Mouse (Mus musculus) liver, adult 2 months (tissue): ENCODE measurements around the gene Fzr1. TPM values are rescaled to one million over a fixed set of nuclear protein-coding genes. Genes with fewer than 3 reads are reported as not detected.

Source experiments
- DNase-seq: peaks from one replicate; pipeline ENCODE4 v3.0.0-alpha.2; 2011; ENCODE audit warnings: low read depth, low spot score; ENCODE audit errors: extremely low read depth
- H3K27ac ChIP-seq: fragments of 200-500 bp; replicated peaks from 2 replicates; pipeline ENCODE4 v1.5.1; 2012; ENCODE audit warnings: low read depth, mild to moderate bottlenecking, control low read depth, inconsistent platforms, low read length; ENCODE audit not compliant: insufficient read depth
- H3K27me3 ChIP-seq: fragments of 200-500 bp; 2 replicates; pipeline ENCODE4 v1.6.1; 2012; ENCODE audit warnings: mild to moderate bottlenecking, moderate library complexity, low read length, inconsistent platforms; ENCODE audit not compliant: control insufficient read depth, insufficient read depth
- H3K36me3 ChIP-seq: fragments of 200-500 bp; 2 replicates; pipeline ENCODE4 v1.6.1; 2012; ENCODE audit warnings: low read length, inconsistent platforms; ENCODE audit not compliant: control insufficient read depth, insufficient read depth
- H3K4me1 ChIP-seq: fragments of 200-500 bp; 2 replicates; pipeline ENCODE4 v1.6.1; 2011; ENCODE audit warnings: low read length; ENCODE audit not compliant: control insufficient read depth, insufficient read depth
- H3K4me3 ChIP-seq: fragments of 200-500 bp; 2 replicates; pipeline ENCODE4 v1.5.1; 2011; ENCODE audit warnings: low read depth, mild to moderate bottlenecking, control low read depth, low read length, moderate library complexity; ENCODE audit not compliant: insufficient read depth
- H3K79me2 ChIP-seq: fragments of 200-500 bp; 2 replicates; pipeline ENCODE4 v1.6.1; 2012; ENCODE audit warnings: inconsistent platforms, mild to moderate bottlenecking, low read length, moderate library complexity; ENCODE audit not compliant: control insufficient read depth, insufficient read depth
- H3K9ac ChIP-seq: fragments of 200-500 bp; 2 replicates; pipeline ENCODE4 v1.6.1; 2012; ENCODE audit warnings: low read depth, mild to moderate bottlenecking, control low read depth, inconsistent platforms, low read length
- CTCF ChIP-seq: fragments of 200-500 bp; IDR thresholded peaks from 2 replicates; pipeline ENCODE4 v1.5.1; 2011; ENCODE audit warnings: low read depth, low read length, control low read depth
- POLR2A ChIP-seq: fragments of 200-500 bp; IDR thresholded peaks from 2 replicates; pipeline ENCODE4 v1.6.1; 2011; ENCODE audit warnings: low read length, control low read depth; ENCODE audit not compliant: insufficient read depth; ENCODE audit errors: extremely low read depth
- WGBS: fragments of 180-500 bp; shearing (Covaris S2); methylation state at CpG from one replicate; pipeline ENCODE4 v1.1.7; 2018; 5-methylcytosine and 5-hydroxymethylcytosine counted together
- polyA plus RNA-seq: library from polyadenylated mRNA; depleted of rRNA; stranded (reverse); fragments of >200 nt; gene quantifications from 2 replicates; pipeline ENCODE4 v1.2.3, GENCODE M21; 2012
- total RNA-seq: library from RNA; depleted of rRNA; stranded (reverse); fragments of >200 nt; gene quantifications from 2 replicates; pipeline ENCODE4 v1.2.3, GENCODE M21; 2014

Fzr1 gene
- total and polyA plus RNA-seq, 2 experiments, result 6.2 to 29.9 TPM

- peaks cover 79% of the 10 kb centered on the region for H3K4me1 ChIP-seq
- WGBS, result 14% methylated on average over 26 of the region's 26 CpGs
- no peaks in the 10 kb centered on the region for H3K36me3 ChIP-seq
- H3K27me3 ChIP-seq, result no peaks in the 10 kb centered on the region
- peaks cover 29% of the 10 kb centered on the region; the same call in 1 of the 2 replicates for H3K79me2 ChIP-seq
- peak overlapping the region; percentile 86 for H3K9ac ChIP-seq
- peak; percentile 49 for DNase-seq
- peak overlapping the region; percentile 89 for H3K27ac ChIP-seq
- no peak for TF ChIP-seq POLR2A
- no peak for TF ChIP-seq CTCF
- H3K4me3 ChIP-seq, result peak overlapping the region; percentile 59
Measured at GRCm38 (mm10) chr10:81413310-81414261, 35.3 kb upstream of the Fzr1 start.

GRCm38 (mm10) chr10:81412586-81413309 is 34.4 kb upstream of the Fzr1 start:
- H3K4me3 ChIP-seq, result peak overlapping the region; percentile 7; the same call in 1 of the 2 replicates
- peak overlapping the region; percentile 55 for H3K9ac ChIP-seq
- peaks cover 29% of the 10 kb centered on the region; the same call in 1 of the 2 replicates for H3K79me2 ChIP-seq
- WGBS, result 59% methylated on average over 16 of the region's 16 CpGs
- TF ChIP-seq CTCF (no peak), POLR2A (no peak)
- H3K27ac ChIP-seq, result peak overlapping the region; percentile 89
- DNase-seq, result no peak
- peaks cover 77% of the 10 kb centered on the region for H3K4me1 ChIP-seq
- no peaks in the 10 kb centered on the region for H3K27me3 ChIP-seq
- peaks cover 2% of the 10 kb centered on the region; the same call in 1 of the 2 replicates for H3K36me3 ChIP-seq

- no peak for TF ChIP-seq POLR2A
- peak; percentile 95 for DNase-seq
- peaks cover 21% of the 10 kb centered on the region; the same call in 1 of the 2 replicates for H3K79me2 ChIP-seq
- 13% methylated on average over 18 of the region's 18 CpGs for WGBS
- peaks cover 70% of the 10 kb centered on the region for H3K4me1 ChIP-seq
- H3K36me3 ChIP-seq, result peaks cover 6% of the 10 kb centered on the region; the same call in 1 of the 2 replicates
- H3K9ac ChIP-seq, result peak overlapping the region; percentile 57
- no peaks in the 10 kb centered on the region for H3K27me3 ChIP-seq
- peak overlapping the region; percentile 89 for H3K27ac ChIP-seq
- H3K4me3 ChIP-seq, result peak overlapping the region; percentile 7; the same call in 1 of the 2 replicates
Measured at GRCm38 (mm10) chr10:81411471-81412400, 33.4 kb upstream of the Fzr1 start.

- TF ChIP-seq POLR2A (no peak), CTCF (no peak)
- peaks cover 65% of the 10 kb centered on the region for H3K4me1 ChIP-seq
- 54% methylated on average over 9 of the region's 9 CpGs for WGBS
- H3K36me3 ChIP-seq, result peaks cover 10% of the 10 kb centered on the region; the same call in 1 of the 2 replicates
- no peak for DNase-seq
- H3K27me3 ChIP-seq, result no peaks in the 10 kb centered on the region
- H3K4me3 ChIP-seq, result no peak overlapping the region
- no peak overlapping the region for H3K9ac ChIP-seq
- H3K79me2 ChIP-seq, result peaks cover 17% of the 10 kb centered on the region; the same call in 1 of the 2 replicates
- peak overlapping the region; percentile 89 for H3K27ac ChIP-seq
Measured at GRCm38 (mm10) chr10:81410981-81411380, 32.7 kb upstream of the Fzr1 start.

- TF ChIP-seq CTCF, result no peak
- TF ChIP-seq POLR2A, result no peak
- H3K27me3 ChIP-seq, result no peaks in the 10 kb centered on the region
- peaks cover 62% of the 10 kb centered on the region for H3K4me1 ChIP-seq
- peaks cover 14% of the 10 kb centered on the region; the same call in 1 of the 2 replicates for H3K36me3 ChIP-seq
- no peak overlapping the region for H3K4me3 ChIP-seq
- WGBS, result 16% methylated on average over 4 of the region's 4 CpGs
- DNase-seq, result peak; percentile 54
- peak overlapping the region; percentile 18; the same call in 1 of the 2 replicates for H3K9ac ChIP-seq
- peak overlapping the region; percentile 89 for H3K27ac ChIP-seq
- H3K79me2 ChIP-seq, result peaks cover 10% of the 10 kb centered on the region; the same call in 1 of the 2 replicates
Measured at GRCm38 (mm10) chr10:81410350-81410749, 32.0 kb upstream of the Fzr1 start.
